Mouse (Mus musculus) heart, postnatal 0 days (tissue): ENCODE measurements around the gene Pip5kl1. TPM values are rescaled to one million over a fixed set of nuclear protein-coding genes. Genes with fewer than 3 reads are reported as not detected.

Source experiments
- ATAC-seq: fragments of 200-750 bp; cut with Nextera tagmentation; 2 replicates; pipeline ENCODE4 v1.8.0; 2017; ENCODE audit warnings: low read depth, moderate number of reproducible peaks, moderate library complexity; ENCODE audit not compliant: insufficient read depth
- DNase-seq: peaks from one replicate; pipeline ENCODE4 v3.0.0-alpha.2; 2016; ENCODE audit warnings: low spot score
- H3K27ac ChIP-seq: fragments of 300-500 bp; sonication (generic); 2 replicates; pipeline ENCODE4 v1.5.1; 2014; ENCODE audit warnings: low read depth, mild to moderate bottlenecking
- H3K27me3 ChIP-seq: fragments of 300-500 bp; sonication (generic); 2 replicates; pipeline ENCODE4 v1.6.1; 2014; ENCODE audit warnings: low read length, mixed read lengths; ENCODE audit not compliant: control insufficient read depth, insufficient read depth
- H3K36me3 ChIP-seq: fragments of 300-500 bp; sonication (generic); replicated peaks from 2 replicates; pipeline ENCODE4 v1.6.1; 2014; ENCODE audit warnings: low read length, mixed read lengths; ENCODE audit not compliant: control insufficient read depth, insufficient read depth
- H3K4me1 ChIP-seq: fragments of 300-500 bp; sonication (generic); 2 replicates; pipeline ENCODE4 v1.6.1; 2014; ENCODE audit warnings: antibody characterized with exemption; ENCODE audit not compliant: control insufficient read depth, insufficient read depth
- H3K4me2 ChIP-seq: fragments of 300-500 bp; sonication (generic); 2 replicates; pipeline ENCODE4 v1.6.1; 2014; ENCODE audit warnings: low read depth, mild to moderate bottlenecking, low read length, moderate library complexity
- H3K4me3 ChIP-seq: fragments of 300-500 bp; sonication (generic); 2 replicates; pipeline ENCODE4 v1.5.1; 2014; ENCODE audit warnings: low read depth, low read length
- H3K9ac ChIP-seq: fragments of 300-500 bp; sonication (generic); replicated peaks from 2 replicates; pipeline ENCODE4 v1.6.1; 2014; ENCODE audit warnings: low read depth, low read length, mixed read lengths
- H3K9me3 ChIP-seq: fragments of 300-500 bp; sonication (generic); replicated peaks from 2 replicates; pipeline ENCODE4 v1.6.1; 2016; ENCODE audit warnings: low read length; ENCODE audit not compliant: control insufficient read depth
- CTCF ChIP-seq: IDR thresholded peaks from 2 replicates; pipeline ENCODE4 v1.5.1; 2016; ENCODE audit warnings: antibody characterized with exemption, control low read depth, low read depth
- EP300 ChIP-seq: IDR thresholded peaks from 2 replicates; pipeline ENCODE4 v1.6.1; 2016; ENCODE audit warnings: antibody characterized with exemption, low read depth
- WGBS: fragments of 180-500 bp; shearing (Covaris S2); extraction: QIAGEN DNeasy Blood & Tissue Kit; methylation state at CpG from one replicate; pipeline ENCODE4 v1.1.7; 2014; 5-methylcytosine and 5-hydroxymethylcytosine counted together
- polyA plus RNA-seq: library from polyadenylated mRNA; unstranded; fragments of >200 nt; fragmentation: Nextera tagmentation; extraction: Ambion mirVana; gene quantifications from 2 replicates; pipeline ENCODE4 v1.2.1, GENCODE M21; 2015
- total RNA-seq: library from RNA; depleted of rRNA; stranded (reverse); fragments of >200 nt; gene quantifications from 2 replicates; pipeline ENCODE4 v1.2.3, GENCODE M21; 2014; ENCODE audit warnings: low replicate concordance

Pip5kl1 gene
- total and polyA plus RNA-seq, 2 experiments from 2014 or later: not detected

- ATAC-seq: no peak
- 49% methylated on average over 20 of the region's 20 CpGs for WGBS
- TF ChIP-seq EP300 (no peak), CTCF (no peak)
- Histone ChIP-seq H3K9me3 (no peaks in the 10 kb centered on the region), H3K4me2 (peak overlapping the region; percentile 65), H3K27ac (peak overlapping the region; percentile 98), H3K9ac (peak overlapping the region; percentile 6; the same call in 1 of the 2 replicates), H3K4me3 (peak overlapping the region; percentile 42), H3K4me1 (peaks cover 37% of the 10 kb centered on the region), H3K27me3 (no peaks in the 10 kb centered on the region), H3K36me3 (peaks cover 19% of the 10 kb centered on the region; the same call in 1 of the 2 replicates)
- no peak for DNase-seq
Observed at GRCm38 (mm10) chr2:32627266-32628043, 52.9 kb downstream of the Pip5kl1 start.

- 44% methylated on average over 4 of the region's 4 CpGs for WGBS
- peaks cover 25% of the 10 kb centered on the region; the same call in 1 of the 2 replicates for H3K36me3 ChIP-seq
- peak overlapping the region; percentile 42 for H3K4me3 ChIP-seq
- ATAC-seq (no peak), DNase-seq (peak; percentile 40)
- no peaks in the 10 kb centered on the region for H3K9me3 ChIP-seq
- peaks cover 33% of the 10 kb centered on the region for H3K4me1 ChIP-seq
- no peaks in the 10 kb centered on the region for H3K27me3 ChIP-seq
- peak overlapping the region; percentile 6 for H3K9ac ChIP-seq
- H3K27ac ChIP-seq: peak overlapping the region; percentile 98
- H3K4me2 ChIP-seq: peak overlapping the region; percentile 65
- no peak for TF ChIP-seq EP300
- no peak for TF ChIP-seq CTCF
Observed at GRCm38 (mm10) chr2:32628044-32628550, 53.5 kb downstream of the Pip5kl1 start.

DNA sequence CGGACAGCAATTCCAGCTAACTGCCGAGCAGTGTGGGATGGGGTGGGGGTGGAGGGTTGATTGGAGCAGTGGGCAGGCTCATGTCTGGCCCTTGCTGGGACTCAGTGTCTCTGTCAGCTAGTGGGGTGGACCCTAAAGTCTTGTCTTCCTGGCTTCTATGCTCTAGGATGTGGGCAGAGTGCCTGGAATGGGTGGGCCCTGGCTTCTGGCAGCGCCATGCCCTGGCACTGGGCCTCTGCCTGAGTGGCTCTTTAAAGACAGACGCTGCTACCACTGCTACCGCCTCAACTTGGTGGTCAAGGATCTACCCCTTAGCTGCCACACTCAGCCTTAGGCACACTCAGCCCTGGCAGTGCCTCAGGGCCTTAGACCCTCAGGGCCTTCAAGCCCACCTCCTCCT lies 54.1 kb downstream of the Pip5kl1 start:
- DNase-seq: peak; percentile 83
- WGBS: 16% methylated on average over 5 of the region's 5 CpGs
- Histone ChIP-seq H3K9ac (peak overlapping the region; percentile 30), H3K27ac (peak overlapping the region; percentile 98), H3K27me3 (no peaks in the 10 kb centered on the region), H3K4me3 (peak overlapping the region; percentile 42), H3K4me1 (peaks cover 33% of the 10 kb centered on the region), H3K36me3 (peaks cover 31% of the 10 kb centered on the region), H3K4me2 (peak overlapping the region; percentile 65), H3K9me3 (no peaks in the 10 kb centered on the region)
- no peak for TF ChIP-seq EP300
- TF ChIP-seq CTCF: no peak
- ATAC-seq: peak; percentile 10; the same call in 1 of the 2 replicates

- 53% methylated on average over 9 of the region's 9 CpGs for WGBS
- Histone ChIP-seq H3K4me1 (peaks cover 34% of the 10 kb centered on the region), H3K27ac (peak overlapping the region; percentile 98), H3K4me2 (peak overlapping the region; percentile 65), H3K27me3 (no peaks in the 10 kb centered on the region), H3K36me3 (peaks cover 37% of the 10 kb centered on the region), H3K4me3 (peak overlapping the region; percentile 42), H3K9me3 (no peaks in the 10 kb centered on the region), H3K9ac (peak overlapping the region; percentile 30)
- ATAC-seq (no peak), DNase-seq (peak; percentile 32)
- TF ChIP-seq EP300: no peak
- TF ChIP-seq CTCF: no peak
Observed at GRCm38 (mm10) chr2:32629276-32629976, 54.8 kb downstream of the Pip5kl1 start.

DNA sequence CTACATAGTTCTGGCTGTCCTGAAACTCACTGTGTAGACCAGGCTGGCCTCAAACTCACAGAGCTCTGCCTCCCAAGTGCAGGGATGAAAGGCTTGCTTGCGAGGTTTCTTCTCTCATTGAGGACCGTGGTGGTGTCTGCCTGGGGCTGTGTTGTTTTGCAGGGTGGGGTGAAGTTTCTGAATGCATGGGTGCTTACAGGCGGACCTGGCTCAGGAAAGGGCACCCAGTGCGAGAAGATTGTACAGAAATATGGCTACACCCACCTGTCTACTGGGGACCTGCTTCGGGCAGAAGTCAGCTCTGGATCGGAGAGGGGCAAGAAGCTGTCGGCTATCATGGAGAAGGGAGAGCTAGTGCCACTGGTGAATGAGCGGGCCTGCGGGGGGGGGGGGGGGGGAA lies 55.4 kb downstream of the Pip5kl1 start:
- no peak for TF ChIP-seq CTCF
- TF ChIP-seq EP300: no peak
- DNase-seq: no peak
- Histone ChIP-seq H3K27ac (no peak overlapping the region), H3K27me3 (no peaks in the 10 kb centered on the region), H3K9me3 (no peaks in the 10 kb centered on the region), H3K4me1 (peaks cover 28% of the 10 kb centered on the region), H3K4me3 (no peak overlapping the region), H3K4me2 (no peak overlapping the region), H3K36me3 (peaks cover 43% of the 10 kb centered on the region), H3K9ac (no peak overlapping the region)
- ATAC-seq: no peak
- 87% methylated on average over 7 of the region's 9 CpGs for WGBS
